Mouse (Mus musculus) midbrain, embryonic 16.5 days (tissue): ENCODE data around the gene Cdc42se2. TPM values are rescaled to one million over a fixed set of nuclear protein-coding genes. Genes with fewer than 3 reads are reported as not detected.

Experiments
- ATAC-seq: fragments of 200-750 bp; cut with Nextera tagmentation; 2 replicates; pipeline ENCODE4 v1.8.0; 2017; ENCODE audit warnings: moderate TSS enrichment
- H3K27ac ChIP-seq: fragments of 300-500 bp; sonication (generic); 2 replicates; pipeline ENCODE4 v1.5.1; 2014; ENCODE audit warnings: mild to moderate bottlenecking, low read length, mixed read lengths
- H3K27me3 ChIP-seq: fragments of 300-500 bp; sonication (generic); 2 replicates; pipeline ENCODE4 v1.6.1; 2014; ENCODE audit warnings: low read depth, low read length, mixed read lengths; ENCODE audit not compliant: control insufficient read depth, insufficient read depth
- H3K36me3 ChIP-seq: fragments of 300-500 bp; sonication (generic); 2 replicates; pipeline ENCODE4 v1.6.1; 2014; ENCODE audit warnings: mild to moderate bottlenecking, low read length, moderate library complexity, mixed read lengths; ENCODE audit not compliant: control insufficient read depth, insufficient read depth
- H3K4me1 ChIP-seq: fragments of 300-500 bp; sonication (generic); 2 replicates; pipeline ENCODE4 v1.6.1; 2014; ENCODE audit warnings: mild to moderate bottlenecking, low read length, mixed read lengths; ENCODE audit not compliant: control insufficient read depth, insufficient read depth
- H3K4me2 ChIP-seq: fragments of 300-500 bp; sonication (generic); 2 replicates; pipeline ENCODE4 v1.6.1; 2014; ENCODE audit warnings: mild to moderate bottlenecking, low read length, mixed read lengths
- H3K4me3 ChIP-seq: fragments of 300-500 bp; sonication (generic); 2 replicates; pipeline ENCODE4 v1.5.1; 2014; ENCODE audit warnings: low read depth, mild to moderate bottlenecking, low read length, moderate library complexity, mixed read lengths
- H3K9ac ChIP-seq: fragments of 300-500 bp; sonication (generic); 2 replicates; pipeline ENCODE4 v1.6.1; 2014; ENCODE audit warnings: low read depth, low read length, mixed read lengths
- H3K9me3 ChIP-seq: fragments of 300-500 bp; sonication (generic); replicated peaks from 2 replicates; pipeline ENCODE4 v1.6.1; 2014; ENCODE audit warnings: mild to moderate bottlenecking, low read length, mixed read lengths; ENCODE audit not compliant: control insufficient read depth, poor library complexity, severe bottlenecking
- WGBS: fragments of 180-500 bp; shearing (Covaris S2); extraction: QIAGEN DNeasy Blood & Tissue Kit; methylation state at CpG from one replicate; pipeline ENCODE4 v1.1.7; 2014; 5-methylcytosine and 5-hydroxymethylcytosine counted together
- polyA plus RNA-seq: library from polyadenylated mRNA; unstranded; fragments of >200 nt; fragmentation: Nextera tagmentation; extraction: Ambion mirVana; gene quantifications from 2 replicates; pipeline ENCODE4 v1.2.1, GENCODE M21; 2015

Cdc42se2 gene
- polyA plus RNA-seq, 1 experiment from 2014 or later: 144 TPM

- WGBS: 91% methylated on average over 5 of the region's 5 CpGs
- Histone ChIP-seq H3K27me3 (no peaks in the 10 kb centered on the region), H3K36me3 (peaks cover 3% of the 10 kb centered on the region), H3K27ac (no peak overlapping the region), H3K4me2 (no peak overlapping the region), H3K4me3 (no peak overlapping the region), H3K9me3 (no peaks in the 10 kb centered on the region), H3K4me1 (no peaks in the 10 kb centered on the region), H3K9ac (no peak overlapping the region)
- no peak for ATAC-seq
Observed at GRCm38 (mm10) chr11:54730931-54731330, 56.5 kb downstream of the Cdc42se2 start.

GRCm38 (mm10) chr11:54729311-54729710 lies 58.2 kb downstream of the Cdc42se2 start:
- Histone ChIP-seq H3K4me2 (no peak overlapping the region), H3K36me3 (no peaks in the 10 kb centered on the region; the same call in 1 of the 2 replicates), H3K4me3 (no peak overlapping the region), H3K9me3 (no peaks in the 10 kb centered on the region), H3K9ac (no peak overlapping the region), H3K27ac (no peak overlapping the region), H3K4me1 (no peaks in the 10 kb centered on the region), H3K27me3 (no peaks in the 10 kb centered on the region)
- 83% methylated on average over 3 of the region's 3 CpGs for WGBS
- no peak for ATAC-seq

GRCm38 (mm10) chr11:54728371-54728770 lies 59.1 kb downstream of the Cdc42se2 start:
- 91% methylated on average over 2 of the region's 2 CpGs for WGBS
- H3K4me3 ChIP-seq: no peak overlapping the region
- no peaks in the 10 kb centered on the region for H3K9me3 ChIP-seq
- no peaks in the 10 kb centered on the region for H3K4me1 ChIP-seq
- H3K4me2 ChIP-seq: no peak overlapping the region
- H3K36me3 ChIP-seq: no peaks in the 10 kb centered on the region
- ATAC-seq: no peak
- H3K27ac ChIP-seq: 0 out of 2 replicates have a peak overlapping the region, but pooled peaks have one; percentile 11
- no peaks in the 10 kb centered on the region for H3K27me3 ChIP-seq
- no peak overlapping the region for H3K9ac ChIP-seq

GRCm38 (mm10) chr11:54727327-54727901 lies 60.1 kb downstream of the Cdc42se2 start:
- WGBS: 73% methylated on average over 5 of the region's 5 CpGs
- Histone ChIP-seq H3K4me2 (no peak overlapping the region), H3K27me3 (no peaks in the 10 kb centered on the region), H3K9ac (no peak overlapping the region), H3K4me3 (no peak overlapping the region), H3K36me3 (0 out of 2 replicates have a peak, but pooled peaks cover under 1% of the 10 kb centered on the region), H3K27ac (no peak overlapping the region), H3K4me1 (no peaks in the 10 kb centered on the region), H3K9me3 (no peaks in the 10 kb centered on the region)
- ATAC-seq: no peak

GRCm38 (mm10) chr11:54726571-54727062 lies 60.9 kb downstream of the Cdc42se2 start:
- 79% methylated on average over 3 of the region's 3 CpGs for WGBS
- no peak overlapping the region for H3K9ac ChIP-seq
- H3K4me2 ChIP-seq: no peak overlapping the region
- H3K4me3 ChIP-seq: no peak overlapping the region
- H3K36me3 ChIP-seq: 0 out of 2 replicates have a peak, but pooled peaks cover 3% of the 10 kb centered on the region
- no peaks in the 10 kb centered on the region for H3K4me1 ChIP-seq
- no peaks in the 10 kb centered on the region for H3K27me3 ChIP-seq
- no peak overlapping the region for H3K27ac ChIP-seq
- ATAC-seq: no peak; the same call in 1 of the 2 replicates
- H3K9me3 ChIP-seq: no peaks in the 10 kb centered on the region

- Histone ChIP-seq H3K27me3 (no peaks in the 10 kb centered on the region), H3K9ac (no peak overlapping the region), H3K4me2 (no peak overlapping the region), H3K36me3 (peaks cover 8% of the 10 kb centered on the region), H3K4me1 (no peaks in the 10 kb centered on the region), H3K4me3 (no peak overlapping the region), H3K27ac (no peak overlapping the region), H3K9me3 (no peaks in the 10 kb centered on the region)
- ATAC-seq: peak; percentile 66; the same call in 1 of the 2 replicates
- WGBS: 77% methylated on average over 4 of the region's 4 CpGs
Observed at GRCm38 (mm10) chr11:54724353-54725034, 63.0 kb downstream of the Cdc42se2 start.

GRCm38 (mm10) chr11:54722057-54722456 lies 65.4 kb downstream of the Cdc42se2 start:
- H3K36me3 ChIP-seq: peaks cover 8% of the 10 kb centered on the region
- no peaks in the 10 kb centered on the region for H3K27me3 ChIP-seq
- no peak for ATAC-seq
- H3K4me2 ChIP-seq: no peak overlapping the region
- no peak overlapping the region for H3K4me3 ChIP-seq
- no peak overlapping the region for H3K9ac ChIP-seq
- peaks cover 4% of the 10 kb centered on the region; the same call in 1 of the 2 replicates for H3K4me1 ChIP-seq
- 95% methylated on average over 6 of the region's 6 CpGs for WGBS
- no peak overlapping the region for H3K27ac ChIP-seq
- H3K9me3 ChIP-seq: no peaks in the 10 kb centered on the region

- Histone ChIP-seq H3K9me3 (no peaks in the 10 kb centered on the region), H3K36me3 (peaks cover 18% of the 10 kb centered on the region), H3K4me2 (no peak overlapping the region), H3K4me1 (peaks cover 4% of the 10 kb centered on the region; the same call in 1 of the 2 replicates), H3K4me3 (no peak overlapping the region), H3K27ac (no peak overlapping the region), H3K9ac (no peak overlapping the region), H3K27me3 (no peaks in the 10 kb centered on the region)
- ATAC-seq: no peak
- WGBS: 95% methylated on average over 3 of the region's 3 CpGs
Observed at GRCm38 (mm10) chr11:54718601-54719000, 68.9 kb downstream of the Cdc42se2 start.

GRCm38 (mm10) chr11:54717893-54718292 lies 69.6 kb downstream of the Cdc42se2 start:
- Histone ChIP-seq H3K27me3 (no peaks in the 10 kb centered on the region), H3K9me3 (no peaks in the 10 kb centered on the region), H3K4me2 (no peak overlapping the region), H3K27ac (no peak overlapping the region), H3K4me1 (peaks cover 4% of the 10 kb centered on the region; the same call in 1 of the 2 replicates), H3K9ac (0 out of 2 replicates have a peak overlapping the region, but pooled peaks have one; percentile 20), H3K4me3 (no peak overlapping the region), H3K36me3 (peaks cover 18% of the 10 kb centered on the region)
- 76% methylated on average over 3 of the region's 3 CpGs for WGBS
- ATAC-seq: no peak
